ENCODE assay signal across 10 mouse cellular contexts in genomic region chr2:127922036-127922901, GRCm38 (mm10).
DNase-seq lines count a peak whose midpoint lies in the region; ATAC-seq and TF ChIP-seq lines count a peak whose summit lies in the region.
"Had no signal": no experiment of that assay in that cellular context is flagged by ENCODE, and none has a peak within 500 bp of the region (broad histone marks: within the 10 kb centered on the region; RNA-seq: fewer than 3 reads in every experiment).

No protein-coding gene starts in this region.

- peak overlapping the region; percentile 37; the same call in 1 of the 2 replicates for H3K4me2 ChIP-seq in lung, postnatal 0 days (replicated peaks; ENCODE audit: low read depth, low read length)
- H3K4me2 ChIP-seq: liver, embryonic 15.5 days had no signal

- no peak overlapping the region for H3ac ChIP-seq in C2C12 (ENCODE audit: control insufficient read depth, insufficient read length, low read depth)

- ATAC-seq in lung, postnatal 0 days: peak; percentile 79

- no peak overlapping the region for H3K9ac ChIP-seq in lung, postnatal 0 days (replicated peaks; ENCODE audit: low read depth)
- H3K9ac ChIP-seq: liver, embryonic 15.5 days had no signal

- peak; percentile 62 for DNase-seq in CD4-positive helper T cell, adult 2 months (ENCODE audit: low read depth, low spot score)
- peak; percentile 71 for DNase-seq in induced T-regulatory cell, adult 2 months (ENCODE audit: low read depth)
- peak; percentile 48 for DNase-seq in lung, postnatal 0 days (ENCODE audit: low spot score)
- DNase-seq in adrenal gland, postnatal 4 days (ENCODE audit: low spot score in 2 of 2): no peak
- DNase-seq in gastrocnemius, postnatal 10 days: no peak
- no peak for DNase-seq in layer of hippocampus, adult 18-20 months (ENCODE audit: low spot score in 2 of 2)
- DNase-seq: cerebellum, postnatal 25 days; gastrocnemius, postnatal 25 days had no signal

- no peak overlapping the region for H3K27ac ChIP-seq in lung, postnatal 0 days (ENCODE audit: low read length)
- H3K27ac ChIP-seq: liver, embryonic 15.5 days had no signal

- TF ChIP-seq CTCF in C2C12 (IDR thresholded peaks at IDR 0.05; ENCODE audit: control insufficient read depth, insufficient read depth, insufficient read length): no peak
- TF ChIP-seq CTCF in lung, postnatal 0 days (IDR thresholded peaks at IDR 0.05): no peak

- peaks cover 10% of the 10 kb centered on the region for H3K27me3 ChIP-seq in C2C12 (ENCODE audit: control insufficient read depth, insufficient read depth, insufficient read length)
- H3K27me3 ChIP-seq in lung, postnatal 0 days (replicated peaks; ENCODE audit: insufficient read depth, low read length): no peaks in the 10 kb centered on the region
- H3K27me3 ChIP-seq: liver, embryonic 15.5 days had no signal

- no peaks in the 10 kb centered on the region for H3K79me3 ChIP-seq in C2C12 (ENCODE audit: low read depth)

- no peaks in the 10 kb centered on the region for H3K36me3 ChIP-seq in C2C12 (ENCODE audit: control insufficient read depth, insufficient read depth)
- no peaks in the 10 kb centered on the region for H3K36me3 ChIP-seq in lung, postnatal 0 days (ENCODE audit: insufficient read depth, low read length)
- H3K36me3 ChIP-seq: liver, embryonic 15.5 days had no signal

- no peak overlapping the region for H3K4me3 ChIP-seq in C2C12 (ENCODE audit: insufficient read depth, poor library complexity, severe bottlenecking)
- H3K4me3 ChIP-seq in lung, postnatal 0 days (ENCODE audit: low read depth, low read length): no peak overlapping the region
- H3K4me3 ChIP-seq: liver, embryonic 15.5 days had no signal

- TF ChIP-seq EP300 in lung, postnatal 0 days (IDR thresholded peaks at IDR 0.05): no peak

- no peaks in the 10 kb centered on the region for H3K9me3 ChIP-seq in lung, postnatal 0 days (ENCODE audit: low read length)
- H3K9me3 ChIP-seq: liver, embryonic 15.5 days had no signal

- 27% methylated on average over 22 of the region's 22 CpGs for WGBS in lung, postnatal 0 days

- H3K4me1 ChIP-seq in lung, postnatal 0 days (ENCODE audit: insufficient read depth, low read depth, low read length): no peaks in the 10 kb centered on the region
- H3K4me1 ChIP-seq: liver, embryonic 15.5 days had no signal

- no peaks in the 10 kb centered on the region for H3K79me2 ChIP-seq in C2C12 (ENCODE audit: control insufficient read depth, insufficient read depth)

TF ChIP-seq in C2C12, 6 proteins besides CTCF, POLR2A, EP300 and RAD21:
- no peak for TF ChIP-seq USF1 (IDR thresholded peaks at IDR 0.05; ENCODE audit: low read depth)
- TF ChIP-seq MAX (IDR thresholded peaks at IDR 0.05): no peak
- no peak for TF ChIP-seq FOSL1 (IDR thresholded peaks at IDR 0.05; ENCODE audit: insufficient read depth, low read length, poor library complexity, severe bottlenecking)
- TF ChIP-seq MYOG (IDR thresholded peaks at IDR 0.05; ENCODE audit: control insufficient read depth, extremely low read depth, insufficient read length): no peak
- no peak for TF ChIP-seq CEBPB (IDR thresholded peaks at IDR 0.05; ENCODE audit: low read depth)
- peak; percentile 53 for TF ChIP-seq MYOD1 (IDR thresholded peaks at IDR 0.05; ENCODE audit: control insufficient read depth, insufficient read length, low read depth)

Comparison
In these comparisons a context has a peak if more than half of its experiments do, and no peak if none do; other contexts are left out.
1. DNase-seq: peak in CD4-positive helper T cell, adult 2 months (single experiment), induced T-regulatory cell, adult 2 months (single experiment) and lung, postnatal 0 days (single experiment); none in adrenal gland, postnatal 4 days (0 of 2), gastrocnemius, postnatal 10 days (single experiment) and layer of hippocampus, adult 18-20 months (0 of 2).